Mouse (Mus musculus) spleen, adult 12 weeks (tissue): ENCODE measurements around the gene Zscan4f.
"Not testable (repeated sequence)": the region's sequence is repeated elsewhere in the genome, so short reads cannot be mapped to it uniquely, and the experiment has no call there.

Experiments used
- DNase-seq: peaks from one replicate; pipeline ENCODE4 v3.0.0; 2022; ENCODE audit warnings: low spot score

The Zscan4f gene

DNA sequence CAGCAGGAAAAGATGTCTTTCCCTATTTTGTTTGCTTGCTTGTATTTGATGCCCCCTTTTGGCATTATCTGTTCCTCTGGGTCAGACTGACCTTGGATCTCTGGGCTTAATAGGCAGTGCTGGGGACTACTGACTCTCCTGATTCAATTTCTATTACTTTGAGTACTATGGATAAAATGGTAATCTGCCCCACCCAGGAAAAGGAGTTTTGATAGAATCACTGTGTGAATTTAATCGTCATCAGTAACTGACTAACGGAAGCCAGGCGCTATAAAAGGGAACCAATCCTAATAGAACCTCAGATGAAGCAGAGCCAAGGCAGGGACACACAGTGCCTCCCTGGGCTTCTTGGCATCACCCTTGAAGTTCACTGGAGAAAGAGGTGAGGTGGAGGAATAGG lies at the start of gene Zscan4f:
Zscan4f (plus strand) TSS at position 301 of the 400 bp plus-strand sequence.
- DNase-seq: not testable (repeated sequence)

DNA sequence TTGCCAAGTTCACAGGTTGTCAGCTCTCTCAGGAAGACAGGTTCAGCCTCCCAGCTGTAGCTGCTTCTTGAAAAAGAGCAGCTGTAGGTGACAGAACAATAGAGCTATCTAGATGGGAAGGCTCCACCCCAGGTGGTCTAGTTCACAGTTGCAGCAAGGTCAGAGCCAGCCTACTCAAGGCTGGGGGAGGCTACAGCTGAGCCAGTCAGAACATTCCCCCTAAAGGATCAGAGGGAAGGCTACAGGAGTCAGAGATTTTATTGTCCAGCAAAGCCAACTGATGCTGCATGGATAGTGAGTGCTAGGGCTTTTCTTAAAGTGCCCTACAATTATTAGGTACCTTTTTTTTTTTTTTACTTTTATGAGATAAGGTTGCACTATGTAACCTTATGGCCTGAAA lies 13.1 kb upstream of the Zscan4f start:
- DNase-seq: not testable (repeated sequence)
